Mouse (Mus musculus) heart, postnatal 0 days (tissue): ENCODE data around the gene Myg1. TPM values are rescaled to one million over a fixed set of nuclear protein-coding genes. Genes with fewer than 3 reads are reported as not detected.

Experiments used
- ATAC-seq: fragments of 200-750 bp; cut with Nextera tagmentation; 2 replicates; pipeline ENCODE4 v1.8.0; 2017; ENCODE audit warnings: low read depth, moderate number of reproducible peaks, moderate library complexity; ENCODE audit not compliant: insufficient read depth
- DNase-seq: peaks from one replicate; pipeline ENCODE4 v3.0.0-alpha.2; 2016; ENCODE audit warnings: low spot score
- H3K27ac ChIP-seq: fragments of 300-500 bp; sonication (generic); 2 replicates; pipeline ENCODE4 v1.5.1; 2014; ENCODE audit warnings: low read depth, mild to moderate bottlenecking
- H3K27me3 ChIP-seq: fragments of 300-500 bp; sonication (generic); 2 replicates; pipeline ENCODE4 v1.6.1; 2014; ENCODE audit warnings: low read length, mixed read lengths; ENCODE audit not compliant: control insufficient read depth, insufficient read depth
- H3K36me3 ChIP-seq: fragments of 300-500 bp; sonication (generic); replicated peaks from 2 replicates; pipeline ENCODE4 v1.6.1; 2014; ENCODE audit warnings: low read length, mixed read lengths; ENCODE audit not compliant: control insufficient read depth, insufficient read depth
- H3K4me1 ChIP-seq: fragments of 300-500 bp; sonication (generic); 2 replicates; pipeline ENCODE4 v1.6.1; 2014; ENCODE audit warnings: antibody characterized with exemption; ENCODE audit not compliant: control insufficient read depth, insufficient read depth
- H3K4me2 ChIP-seq: fragments of 300-500 bp; sonication (generic); 2 replicates; pipeline ENCODE4 v1.6.1; 2014; ENCODE audit warnings: low read depth, mild to moderate bottlenecking, low read length, moderate library complexity
- H3K4me3 ChIP-seq: fragments of 300-500 bp; sonication (generic); 2 replicates; pipeline ENCODE4 v1.5.1; 2014; ENCODE audit warnings: low read depth, low read length
- H3K9ac ChIP-seq: fragments of 300-500 bp; sonication (generic); replicated peaks from 2 replicates; pipeline ENCODE4 v1.6.1; 2014; ENCODE audit warnings: low read depth, low read length, mixed read lengths
- H3K9me3 ChIP-seq: fragments of 300-500 bp; sonication (generic); replicated peaks from 2 replicates; pipeline ENCODE4 v1.6.1; 2016; ENCODE audit warnings: low read length; ENCODE audit not compliant: control insufficient read depth
- CTCF ChIP-seq: IDR thresholded peaks from 2 replicates; pipeline ENCODE4 v1.5.1; 2016; ENCODE audit warnings: antibody characterized with exemption, control low read depth, low read depth
- EP300 ChIP-seq: IDR thresholded peaks from 2 replicates; pipeline ENCODE4 v1.6.1; 2016; ENCODE audit warnings: antibody characterized with exemption, low read depth
- WGBS: fragments of 180-500 bp; shearing (Covaris S2); extraction: QIAGEN DNeasy Blood & Tissue Kit; methylation state at CpG from one replicate; pipeline ENCODE4 v1.1.7; 2014; 5-methylcytosine and 5-hydroxymethylcytosine counted together
- polyA plus RNA-seq: library from polyadenylated mRNA; unstranded; fragments of >200 nt; fragmentation: Nextera tagmentation; extraction: Ambion mirVana; gene quantifications from 2 replicates; pipeline ENCODE4 v1.2.1, GENCODE M21; 2015
- total RNA-seq: library from RNA; depleted of rRNA; stranded (reverse); fragments of >200 nt; gene quantifications from 2 replicates; pipeline ENCODE4 v1.2.3, GENCODE M21; 2014; ENCODE audit warnings: low replicate concordance

Myg1 gene
- total and polyA plus RNA-seq, 2 experiments from 2014 or later: 39.0 to 60.5 TPM

GRCm38 (mm10) chr15:102346444-102346843 lies 14.9 kb downstream of the Myg1 start:
- ATAC-seq: no peak
- peaks cover 10% of the 10 kb centered on the region; the same call in 1 of the 2 replicates for H3K4me1 ChIP-seq
- H3K4me3 ChIP-seq: no peak overlapping the region
- TF ChIP-seq EP300 (no peak), CTCF (no peak)
- 67% methylated on average over 4 of the region's 4 CpGs for WGBS
- H3K27ac ChIP-seq: no peak overlapping the region
- no peak for DNase-seq
- no peaks in the 10 kb centered on the region for H3K9me3 ChIP-seq
- H3K27me3 ChIP-seq: no peaks in the 10 kb centered on the region
- H3K36me3 ChIP-seq: peaks cover 23% of the 10 kb centered on the region
- no peak overlapping the region for H3K4me2 ChIP-seq
- no peak overlapping the region for H3K9ac ChIP-seq

GRCm38 (mm10) chr15:102350138-102350941 lies 18.8 kb downstream of the Myg1 start, which contains the start of gene Aaas:
Gene Aaas, minus strand, starts transcription at chr15:102350771.
- no peaks in the 10 kb centered on the region for H3K27me3 ChIP-seq
- H3K4me2 ChIP-seq: peak within 1 kb of the TSS; percentile 90
- H3K9me3 ChIP-seq: no peaks in the 10 kb centered on the region
- ATAC-seq (peak; percentile 89), DNase-seq (peak; percentile 95)
- H3K27ac ChIP-seq: peak within 1 kb of the TSS; percentile 80
- H3K9ac ChIP-seq: peak within 1 kb of the TSS; percentile 81
- under 1% methylated on average over 56 of the region's 56 CpGs for WGBS
- peaks cover 4% of the 10 kb centered on the region for H3K36me3 ChIP-seq
- H3K4me3 ChIP-seq: peak within 1 kb of the TSS; percentile 85
- H3K4me1 ChIP-seq: peaks cover 14% of the 10 kb centered on the region; the same call in 1 of the 2 replicates
- TF ChIP-seq EP300 (no peak), CTCF (peak; percentile 80)

- H3K4me1 ChIP-seq: peaks cover 18% of the 10 kb centered on the region
- peaks cover 2% of the 10 kb centered on the region; the same call in 1 of the 2 replicates for H3K27me3 ChIP-seq
- ATAC-seq (peak; percentile 42), DNase-seq (no peak)
- H3K27ac ChIP-seq: peak overlapping the region; percentile 80
- TF ChIP-seq EP300 (no peak), CTCF (no peak)
- WGBS: 8% methylated on average over 11 of the region's 11 CpGs
- H3K36me3 ChIP-seq: no peaks in the 10 kb centered on the region; the same call in 1 of the 2 replicates
- peak overlapping the region; percentile 90 for H3K4me2 ChIP-seq
- H3K9me3 ChIP-seq: no peaks in the 10 kb centered on the region
- peak overlapping the region; percentile 52 for H3K9ac ChIP-seq
- H3K4me3 ChIP-seq: peak overlapping the region; percentile 85
Observed at GRCm38 (mm10) chr15:102350942-102351291, 19.4 kb downstream of the Myg1 start.

- TF ChIP-seq CTCF (peak; percentile 24), EP300 (no peak)
- H3K4me3 ChIP-seq: no peak overlapping the region
- ATAC-seq (no peak), DNase-seq (no peak)
- 47% methylated on average over 2 of the region's 2 CpGs for WGBS
- H3K4me1 ChIP-seq: peaks cover 20% of the 10 kb centered on the region
- no peak overlapping the region for H3K9ac ChIP-seq
- H3K36me3 ChIP-seq: no peaks in the 10 kb centered on the region
- peaks cover 9% of the 10 kb centered on the region for H3K27me3 ChIP-seq
- H3K4me2 ChIP-seq: no peak overlapping the region
- H3K9me3 ChIP-seq: no peaks in the 10 kb centered on the region
- H3K27ac ChIP-seq: no peak overlapping the region
Observed at GRCm38 (mm10) chr15:102352177-102352576, 20.7 kb downstream of the Myg1 start.

GRCm38 (mm10) chr15:102353986-102354385 lies 22.5 kb downstream of the Myg1 start:
- Histone ChIP-seq H3K4me2 (no peak overlapping the region), H3K27me3 (peaks cover 27% of the 10 kb centered on the region), H3K9ac (no peak overlapping the region), H3K4me1 (peaks cover 20% of the 10 kb centered on the region), H3K4me3 (no peak overlapping the region), H3K27ac (no peak overlapping the region), H3K36me3 (no peaks in the 10 kb centered on the region), H3K9me3 (no peaks in the 10 kb centered on the region)
- TF ChIP-seq CTCF: no peak
- 90% methylated on average over 2 of the region's 2 CpGs for WGBS
- no peak for DNase-seq
- ATAC-seq: no peak
